Mouse (Mus musculus) hindbrain, postnatal 0 days (tissue): ENCODE measurements around the gene Gpr176. TPM values are rescaled to one million over a fixed set of nuclear protein-coding genes. Genes with fewer than 3 reads are reported as not detected.
A peak's percentile ranks its signal among the peaks of the same experiment; 100 is the strongest.

Experiments used
- ATAC-seq: fragments of 200-750 bp; cut with Nextera tagmentation; 2 replicates; pipeline ENCODE4 v1.8.0; 2017; ENCODE audit warnings: mild to moderate bottlenecking, moderate TSS enrichment, moderate library complexity
- DNase-seq: peaks from one replicate; pipeline ENCODE4 v3.0.0-alpha.2; 2015; ENCODE audit warnings: low spot score
- H3K27ac ChIP-seq: fragments of 300-500 bp; sonication (generic); 2 replicates; pipeline ENCODE4 v1.5.1; 2014; ENCODE audit warnings: mild to moderate bottlenecking
- H3K27me3 ChIP-seq: fragments of 300-500 bp; sonication (generic); 2 replicates; pipeline ENCODE4 v1.6.1; 2014; ENCODE audit warnings: low read length, mixed read lengths; ENCODE audit not compliant: insufficient read depth
- H3K36me3 ChIP-seq: fragments of 300-500 bp; sonication (generic); 2 replicates; pipeline ENCODE4 v1.6.1; 2014; ENCODE audit warnings: low read length, mixed read lengths; ENCODE audit not compliant: insufficient read depth
- H3K4me1 ChIP-seq: fragments of 300-500 bp; sonication (generic); 2 replicates; pipeline ENCODE4 v1.6.1; 2014; ENCODE audit warnings: antibody characterized with exemption, low read length, mixed read lengths; ENCODE audit not compliant: insufficient read depth
- H3K4me2 ChIP-seq: fragments of 300-500 bp; sonication (generic); 2 replicates; pipeline ENCODE4 v1.6.1; 2014; ENCODE audit warnings: low read depth, mild to moderate bottlenecking, low read length, moderate library complexity, mixed read lengths
- H3K4me3 ChIP-seq: fragments of 300-500 bp; sonication (generic); 2 replicates; pipeline ENCODE4 v1.5.1; 2014; ENCODE audit warnings: low read length
- H3K9ac ChIP-seq: fragments of 300-500 bp; sonication (generic); replicated peaks from 2 replicates; pipeline ENCODE4 v1.6.1; 2014; ENCODE audit warnings: mild to moderate bottlenecking, low read length, moderate library complexity, mixed read lengths
- H3K9me3 ChIP-seq: fragments of 300-500 bp; sonication (generic); 2 replicates; pipeline ENCODE4 v1.6.1; 2016; ENCODE audit warnings: low read length, mixed read lengths
- CTCF ChIP-seq: IDR thresholded peaks from 2 replicates; pipeline ENCODE4 v1.5.1; 2016; ENCODE audit warnings: antibody characterized with exemption, control low read depth, low read depth
- WGBS: fragments of 180-500 bp; shearing (Covaris S2); extraction: QIAGEN DNeasy Blood & Tissue Kit; methylation state at CpG from one replicate; pipeline ENCODE4 v1.1.7; 2014; 5-methylcytosine and 5-hydroxymethylcytosine counted together
- polyA plus RNA-seq: library from polyadenylated mRNA; unstranded; fragments of >200 nt; fragmentation: Nextera tagmentation; extraction: Ambion mirVana; gene quantifications from 2 replicates; pipeline ENCODE4 v1.2.1, GENCODE M21; 2015
- total RNA-seq: library from RNA; depleted of rRNA; stranded (reverse); fragments of >200 nt; gene quantifications from 2 replicates; pipeline ENCODE4 v1.2.3, GENCODE M21; 2014

The Gpr176 gene
- total and polyA plus RNA-seq, 2 experiments from 2014 or later: 8.4 to 11.6 TPM

DNA sequence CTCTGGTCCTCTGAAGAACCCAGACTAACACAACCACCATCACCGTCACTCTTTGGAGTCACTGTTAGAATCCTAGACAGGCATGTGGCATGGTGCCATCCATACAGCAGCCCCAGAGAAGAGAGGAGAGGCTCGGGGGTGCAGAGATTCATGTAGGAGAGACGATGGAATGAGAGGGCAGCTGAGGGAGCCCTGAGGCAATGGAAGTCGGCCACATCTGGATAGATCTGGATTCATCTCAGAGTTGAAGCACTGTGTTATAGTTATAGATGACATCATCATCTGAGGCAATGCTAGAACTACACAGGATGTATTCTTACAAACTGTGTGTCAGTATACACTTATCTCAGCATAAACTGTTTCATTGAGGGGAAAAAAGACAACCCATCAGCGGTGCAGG is 54.0 kb downstream of the Gpr176 start:
- H3K9me3 ChIP-seq: no peaks in the 10 kb centered on the region
- no peak overlapping the region for H3K4me2 ChIP-seq
- H3K36me3 ChIP-seq: no peaks in the 10 kb centered on the region
- H3K27ac ChIP-seq: no peak overlapping the region
- WGBS: 47% methylated on average over 5 of the region's 5 CpGs
- TF ChIP-seq CTCF: no peak
- DNase-seq: no peak
- H3K27me3 ChIP-seq: no peaks in the 10 kb centered on the region
- H3K9ac ChIP-seq: no peak overlapping the region
- no peak overlapping the region for H3K4me3 ChIP-seq
- ATAC-seq: 0 out of 2 replicates have a peak, but pooled peaks have one; percentile 24
- no peaks in the 10 kb centered on the region for H3K4me1 ChIP-seq

DNA sequence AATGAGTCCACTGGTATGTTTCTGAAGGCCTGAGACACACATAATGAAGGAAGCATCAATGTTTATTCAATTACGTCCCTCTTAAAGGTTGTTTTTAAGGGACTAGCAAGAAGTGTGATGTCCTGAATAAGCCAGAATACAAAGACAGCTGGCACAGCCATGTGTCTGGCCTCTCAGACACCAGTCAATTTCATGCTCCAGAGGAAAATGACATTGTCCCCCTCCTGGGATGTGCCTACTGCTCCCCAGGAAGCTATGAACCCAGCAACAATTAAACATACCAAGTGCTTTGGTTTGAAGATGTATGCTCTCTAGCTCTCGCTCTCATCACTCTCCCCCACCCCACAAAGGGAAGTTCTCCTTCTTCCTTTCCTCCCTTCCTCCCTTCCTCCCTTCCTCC is 56.3 kb downstream of the Gpr176 start:
- DNase-seq (peak; percentile 31), ATAC-seq (0 out of 2 replicates have a peak, but pooled peaks have one; percentile 46)
- H3K4me1 ChIP-seq: no peaks in the 10 kb centered on the region
- 26% methylated on average over 2 of the region's 2 CpGs for WGBS
- no peaks in the 10 kb centered on the region for H3K9me3 ChIP-seq
- no peak overlapping the region for H3K4me3 ChIP-seq
- H3K27me3 ChIP-seq: no peaks in the 10 kb centered on the region
- H3K27ac ChIP-seq: 0 out of 2 replicates have a peak overlapping the region, but pooled peaks have one; percentile 20
- no peaks in the 10 kb centered on the region for H3K36me3 ChIP-seq
- TF ChIP-seq CTCF: no peak
- H3K4me2 ChIP-seq: no peak overlapping the region
- H3K9ac ChIP-seq: no peak overlapping the region

GRCm38 (mm10) chr2:118315656-118316402 is 57.4 kb downstream of the Gpr176 start:
- no peak overlapping the region for H3K4me2 ChIP-seq
- no peak for ATAC-seq
- no peak overlapping the region for H3K27ac ChIP-seq
- no peak for TF ChIP-seq CTCF
- WGBS: 73% methylated on average over 12 of the region's 12 CpGs
- no peaks in the 10 kb centered on the region for H3K36me3 ChIP-seq
- no peaks in the 10 kb centered on the region for H3K4me1 ChIP-seq
- H3K9ac ChIP-seq: no peak overlapping the region
- H3K9me3 ChIP-seq: no peaks in the 10 kb centered on the region
- H3K27me3 ChIP-seq: no peaks in the 10 kb centered on the region
- DNase-seq: no peak
- H3K4me3 ChIP-seq: no peak overlapping the region

GRCm38 (mm10) chr2:118307561-118307960 is 65.7 kb downstream of the Gpr176 start:
- WGBS: 52% methylated on average over 8 of the region's 8 CpGs
- no peaks in the 10 kb centered on the region for H3K9me3 ChIP-seq
- H3K36me3 ChIP-seq: no peaks in the 10 kb centered on the region
- peak overlapping the region; percentile 59; the same call in 1 of the 2 replicates for H3K27ac ChIP-seq
- H3K9ac ChIP-seq: no peak overlapping the region
- no peak overlapping the region for H3K4me3 ChIP-seq
- peak overlapping the region; percentile 26 for H3K4me2 ChIP-seq
- no peak for TF ChIP-seq CTCF
- DNase-seq (peak; percentile 64), ATAC-seq (peak; percentile 91)
- no peaks in the 10 kb centered on the region for H3K27me3 ChIP-seq
- 0 out of 2 replicates have a peak, but pooled peaks cover 4% of the 10 kb centered on the region for H3K4me1 ChIP-seq

GRCm38 (mm10) chr2:118306966-118307365 is 66.3 kb downstream of the Gpr176 start:
- no peak for DNase-seq
- Histone ChIP-seq H3K36me3 (no peaks in the 10 kb centered on the region), H3K4me2 (no peak overlapping the region), H3K9ac (no peak overlapping the region), H3K4me3 (no peak overlapping the region), H3K27ac (peak overlapping the region; percentile 59; the same call in 1 of the 2 replicates), H3K27me3 (no peaks in the 10 kb centered on the region), H3K4me1 (0 out of 2 replicates have a peak, but pooled peaks cover 4% of the 10 kb centered on the region), H3K9me3 (no peaks in the 10 kb centered on the region)
- no peak for TF ChIP-seq CTCF
- ATAC-seq: 0 out of 2 replicates have a peak, but pooled peaks have one; percentile 10
- WGBS: 78% methylated on average over 2 of the region's 2 CpGs

GRCm38 (mm10) chr2:118306522-118306895 is 66.7 kb downstream of the Gpr176 start:
- Histone ChIP-seq H3K27me3 (no peaks in the 10 kb centered on the region), H3K9me3 (no peaks in the 10 kb centered on the region), H3K36me3 (no peaks in the 10 kb centered on the region), H3K27ac (no peak overlapping the region), H3K4me2 (no peak overlapping the region), H3K4me3 (no peak overlapping the region), H3K4me1 (0 out of 2 replicates have a peak, but pooled peaks cover 4% of the 10 kb centered on the region), H3K9ac (no peak overlapping the region)
- no peak for TF ChIP-seq CTCF
- ATAC-seq (no peak), DNase-seq (peak; percentile 18)
- WGBS: 45% methylated on average over 3 of the region's 3 CpGs
